Mouse (Mus musculus): ENCODE results near the gene Aplnr. TPM values are rescaled to one million over a fixed set of nuclear protein-coding genes. Genes with fewer than 3 reads are reported as not detected.

Aplnr gene
- polyA plus RNA-seq, 1 experiment: 3.3 TPM

GRCm38 (mm10) chr2:85163311-85164047, 27.5 kb downstream of the Aplnr start:
- Histone ChIP-seq H3K9ac (ENCODE audit: low read depth, poor library complexity, severe bottlenecking) (no peak overlapping the region), H3K36me3 (ENCODE audit: control insufficient read depth, insufficient read depth, low read length, poor library complexity, severe bottlenecking) (no peaks in the 10 kb centered on the region), H3K9me3 (replicated peaks; ENCODE audit: control insufficient read depth, insufficient read depth, low read length, poor library complexity, severe bottlenecking) (no peaks in the 10 kb centered on the region), H3K4me1 (ENCODE audit: control insufficient read depth, insufficient read depth, low read length) (no peaks in the 10 kb centered on the region), H3K27ac (ENCODE audit: insufficient read depth, low read length) (no peak overlapping the region), H3K4me3 (ENCODE audit: low read depth, low read length) (no peak overlapping the region), H3K27me3 (ENCODE audit: control insufficient read depth, insufficient read depth, low read length, poor library complexity, severe bottlenecking) (no peaks in the 10 kb centered on the region)
- TF ChIP-seq CTCF (IDR thresholded peaks at IDR 0.05; ENCODE audit: low read depth, low read length) (no peak), POLR2A (IDR thresholded peaks at IDR 0.05; ENCODE audit: insufficient read depth, low read length) (no peak), EP300 (IDR thresholded peaks at IDR 0.05; ENCODE audit: insufficient read depth, low read depth, low read length) (no peak)

DNA sequence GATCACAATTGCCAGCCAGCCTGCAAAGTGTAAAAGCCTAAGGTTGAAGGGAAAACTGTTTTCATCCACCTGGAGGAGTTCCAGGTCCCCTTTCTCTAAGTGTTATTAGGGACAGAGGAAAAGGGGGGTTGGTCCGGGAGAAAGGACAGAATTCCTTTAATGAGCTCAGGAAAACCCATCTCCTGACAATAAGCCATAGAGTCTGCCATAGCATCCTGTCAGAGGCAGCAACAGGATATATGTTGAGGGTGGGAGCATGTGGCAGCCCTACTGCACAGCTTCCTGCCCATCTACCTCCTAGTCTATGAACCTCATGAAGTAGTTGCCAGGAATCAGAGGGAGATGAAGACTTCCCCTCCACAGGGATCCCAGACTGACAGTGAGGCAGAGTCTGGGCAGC, 31.6 kb downstream of the Aplnr start:
- no peak overlapping the region for H3K4me3 ChIP-seq (ENCODE audit: low read depth, low read length)
- no peaks in the 10 kb centered on the region for H3K9me3 ChIP-seq (replicated peaks; ENCODE audit: control insufficient read depth, insufficient read depth, low read length, poor library complexity, severe bottlenecking)
- no peak overlapping the region for H3K27ac ChIP-seq (ENCODE audit: insufficient read depth, low read length)
- no peaks in the 10 kb centered on the region for H3K27me3 ChIP-seq (ENCODE audit: control insufficient read depth, insufficient read depth, low read length, poor library complexity, severe bottlenecking)
- H3K4me1 ChIP-seq (ENCODE audit: control insufficient read depth, insufficient read depth, low read length): no peaks in the 10 kb centered on the region
- no peaks in the 10 kb centered on the region for H3K36me3 ChIP-seq (ENCODE audit: control insufficient read depth, insufficient read depth, low read length, poor library complexity, severe bottlenecking)
- TF ChIP-seq POLR2A (IDR thresholded peaks at IDR 0.05; ENCODE audit: insufficient read depth, low read length): no peak
- TF ChIP-seq CTCF (IDR thresholded peaks at IDR 0.05; ENCODE audit: low read depth, low read length): no peak
- no peak for TF ChIP-seq EP300 (IDR thresholded peaks at IDR 0.05; ENCODE audit: insufficient read depth, low read depth, low read length)
- no peak overlapping the region for H3K9ac ChIP-seq (ENCODE audit: low read depth, poor library complexity, severe bottlenecking)

GRCm38 (mm10) chr2:85168327-85168726, 32.3 kb downstream of the Aplnr start:
- TF ChIP-seq EP300 (IDR thresholded peaks at IDR 0.05; ENCODE audit: insufficient read depth, low read depth, low read length) (no peak), POLR2A (IDR thresholded peaks at IDR 0.05; ENCODE audit: insufficient read depth, low read length) (no peak), CTCF (IDR thresholded peaks at IDR 0.05; ENCODE audit: low read depth, low read length) (no peak)
- Histone ChIP-seq H3K9me3 (replicated peaks; ENCODE audit: control insufficient read depth, insufficient read depth, low read length, poor library complexity, severe bottlenecking) (no peaks in the 10 kb centered on the region), H3K27me3 (ENCODE audit: control insufficient read depth, insufficient read depth, low read length, poor library complexity, severe bottlenecking) (no peaks in the 10 kb centered on the region), H3K4me3 (ENCODE audit: low read depth, low read length) (no peak overlapping the region), H3K4me1 (ENCODE audit: control insufficient read depth, insufficient read depth, low read length) (no peaks in the 10 kb centered on the region), H3K27ac (ENCODE audit: insufficient read depth, low read length) (no peak overlapping the region), H3K36me3 (ENCODE audit: control insufficient read depth, insufficient read depth, low read length, poor library complexity, severe bottlenecking) (no peaks in the 10 kb centered on the region), H3K9ac (ENCODE audit: low read depth, poor library complexity, severe bottlenecking) (no peak overlapping the region)

- Histone ChIP-seq H3K27me3 (ENCODE audit: control insufficient read depth, insufficient read depth, low read length, poor library complexity, severe bottlenecking) (no peaks in the 10 kb centered on the region), H3K4me3 (ENCODE audit: low read depth, low read length) (no peak overlapping the region), H3K9ac (ENCODE audit: low read depth, poor library complexity, severe bottlenecking) (no peak overlapping the region), H3K9me3 (replicated peaks; ENCODE audit: control insufficient read depth, insufficient read depth, low read length, poor library complexity, severe bottlenecking) (no peaks in the 10 kb centered on the region), H3K4me1 (ENCODE audit: control insufficient read depth, insufficient read depth, low read length) (no peaks in the 10 kb centered on the region), H3K36me3 (ENCODE audit: control insufficient read depth, insufficient read depth, low read length, poor library complexity, severe bottlenecking) (no peaks in the 10 kb centered on the region), H3K27ac (ENCODE audit: insufficient read depth, low read length) (no peak overlapping the region)
- TF ChIP-seq EP300 (IDR thresholded peaks at IDR 0.05; ENCODE audit: insufficient read depth, low read depth, low read length): no peak
- TF ChIP-seq POLR2A (IDR thresholded peaks at IDR 0.05; ENCODE audit: insufficient read depth, low read length): no peak
- no peak for TF ChIP-seq CTCF (IDR thresholded peaks at IDR 0.05; ENCODE audit: low read depth, low read length)
Measured at GRCm38 (mm10) chr2:85172071-85172762, 36.2 kb downstream of the Aplnr start.

- no peaks in the 10 kb centered on the region for H3K4me1 ChIP-seq (ENCODE audit: control insufficient read depth, insufficient read depth, low read length)
- H3K9ac ChIP-seq (ENCODE audit: low read depth, poor library complexity, severe bottlenecking): no peak overlapping the region
- H3K27ac ChIP-seq (ENCODE audit: insufficient read depth, low read length): no peak overlapping the region
- no peaks in the 10 kb centered on the region for H3K36me3 ChIP-seq (ENCODE audit: control insufficient read depth, insufficient read depth, low read length, poor library complexity, severe bottlenecking)
- no peaks in the 10 kb centered on the region for H3K27me3 ChIP-seq (ENCODE audit: control insufficient read depth, insufficient read depth, low read length, poor library complexity, severe bottlenecking)
- no peaks in the 10 kb centered on the region for H3K9me3 ChIP-seq (replicated peaks; ENCODE audit: control insufficient read depth, insufficient read depth, low read length, poor library complexity, severe bottlenecking)
- no peak overlapping the region for H3K4me3 ChIP-seq (ENCODE audit: low read depth, low read length)
- no peak for TF ChIP-seq EP300 (IDR thresholded peaks at IDR 0.05; ENCODE audit: insufficient read depth, low read depth, low read length)
- no peak for TF ChIP-seq CTCF (IDR thresholded peaks at IDR 0.05; ENCODE audit: low read depth, low read length)
- TF ChIP-seq POLR2A (IDR thresholded peaks at IDR 0.05; ENCODE audit: insufficient read depth, low read length): no peak
Measured at GRCm38 (mm10) chr2:85172763-85173103, 36.7 kb downstream of the Aplnr start.

DNA sequence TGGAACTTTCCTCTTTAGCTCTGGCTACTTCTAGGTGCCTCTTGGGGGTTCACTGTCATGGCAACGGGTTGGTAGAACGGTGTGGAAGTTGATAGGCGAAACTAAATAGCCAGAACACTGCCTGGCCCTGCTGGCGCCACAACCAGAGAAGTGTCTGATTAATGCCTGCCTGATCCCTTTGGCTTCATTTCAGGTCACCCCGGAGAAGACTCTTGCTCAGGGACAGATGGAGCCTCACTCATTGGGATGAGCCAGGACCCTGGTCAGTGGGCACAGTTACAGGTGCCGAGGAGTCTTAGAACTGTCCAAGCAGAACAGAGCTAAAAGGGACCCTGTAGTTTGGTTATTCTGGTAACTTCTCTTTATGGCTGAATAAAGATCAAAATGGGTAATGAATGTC, 37.5 kb downstream of the Aplnr start:
- TF ChIP-seq EP300 (IDR thresholded peaks at IDR 0.05; ENCODE audit: insufficient read depth, low read depth, low read length): no peak
- TF ChIP-seq POLR2A (IDR thresholded peaks at IDR 0.05; ENCODE audit: insufficient read depth, low read length): no peak
- no peak for TF ChIP-seq CTCF (IDR thresholded peaks at IDR 0.05; ENCODE audit: low read depth, low read length)
- H3K9me3 ChIP-seq (replicated peaks; ENCODE audit: control insufficient read depth, insufficient read depth, low read length, poor library complexity, severe bottlenecking): no peaks in the 10 kb centered on the region
- no peak overlapping the region for H3K4me3 ChIP-seq (ENCODE audit: low read depth, low read length)
- H3K9ac ChIP-seq (ENCODE audit: low read depth, poor library complexity, severe bottlenecking): no peak overlapping the region
- H3K27me3 ChIP-seq (ENCODE audit: control insufficient read depth, insufficient read depth, low read length, poor library complexity, severe bottlenecking): no peaks in the 10 kb centered on the region
- H3K4me1 ChIP-seq (ENCODE audit: control insufficient read depth, insufficient read depth, low read length): no peaks in the 10 kb centered on the region
- no peak overlapping the region for H3K27ac ChIP-seq (ENCODE audit: insufficient read depth, low read length)
- no peaks in the 10 kb centered on the region for H3K36me3 ChIP-seq (ENCODE audit: control insufficient read depth, insufficient read depth, low read length, poor library complexity, severe bottlenecking)
